Mouse (Mus musculus): ENCODE measurements around the gene Rtl6.

DNA sequence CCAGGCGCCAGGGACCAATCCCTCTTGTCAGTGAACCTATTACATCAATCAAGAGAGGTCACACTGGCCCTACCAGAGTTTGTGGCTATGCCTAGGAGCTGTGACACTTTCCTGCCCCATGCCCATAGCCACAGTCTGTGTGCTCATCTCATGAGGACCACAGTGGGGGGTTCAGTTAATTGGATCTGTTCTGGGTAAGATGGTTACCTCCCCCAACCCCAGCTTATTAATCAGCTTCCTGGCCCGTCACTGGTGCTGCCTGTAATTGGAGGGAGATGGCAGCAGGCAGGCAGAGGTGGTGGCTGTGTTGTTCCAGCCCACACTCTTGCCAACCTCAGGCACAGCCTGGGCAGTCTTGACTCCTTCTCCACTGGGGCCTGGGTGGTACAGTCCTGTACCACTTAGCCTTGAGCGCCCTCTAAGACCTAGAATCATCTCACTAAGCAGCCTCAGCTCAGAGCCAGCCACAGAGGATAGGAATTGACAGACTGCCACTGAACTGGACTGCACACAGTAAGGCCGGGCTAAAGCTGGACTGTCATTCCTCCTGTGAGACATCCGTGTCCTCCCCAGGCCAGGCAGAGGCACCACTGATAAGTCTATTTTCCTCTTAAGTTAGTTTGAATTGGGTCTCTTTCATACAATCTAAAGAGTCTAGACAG lies 32.3 kb downstream of the Rtl6 start:
- TF ChIP-seq CTCF (IDR thresholded peaks at IDR 0.05; ENCODE audit: low read depth) = no peak
- no peak for TF ChIP-seq EP300 (optimal IDR thresholded peaks at IDR 0.05)

Measured in stomach, postnatal 0 days (tissue).